Comparison of ENCODE assay signal across 20 mouse cellular contexts in genomic region chr10:42448371-42448770, GRCm38 (mm10). TPM values are rescaled to one million over a fixed set of nuclear protein-coding genes. Genes with fewer than 3 reads are reported as not detected.
A peak's percentile ranks its signal among the peaks of the same experiment; 100 is the strongest.
DNase-seq lines count a peak whose midpoint lies in the region; ATAC-seq lines count a peak whose summit lies in the region.
"Had no signal": no experiment of that assay in that cellular context is flagged by ENCODE, and none has a peak within 500 bp of the region (broad histone marks: within the 10 kb centered on the region; RNA-seq: fewer than 3 reads in every experiment).

No protein-coding gene starts in this region.

- H3K9me3 ChIP-seq in heart, embryonic 12.5 days (replicated peaks) = peaks cover 2% of the 10 kb centered on the region; the same call in 1 of the 2 replicates
- H3K9me3 ChIP-seq in kidney, embryonic 15.5 days (replicated peaks) = no peaks in the 10 kb centered on the region
- H3K9me3 ChIP-seq: G1E; hindbrain, embryonic 15.5 days; intestine, embryonic 15.5 days; limb, embryonic 13.5 days; liver, embryonic 13.5 days had no signal

- 0 out of 2 replicates have a peak, but pooled peaks have one; percentile 48 for ATAC-seq in heart, embryonic 12.5 days (ENCODE audit: insufficient number of reproducible peaks, low FRiP score)
- peak; percentile 18; the same call in 1 of the 2 replicates for ATAC-seq in kidney, embryonic 15.5 days (replicated peaks; ENCODE audit: low FRiP score)
- ATAC-seq: forebrain, embryonic 13.5 days; intestine, embryonic 15.5 days had no signal

- intact Hi-C loops in heart, postnatal 10 days (cut with DNase I) = no loop called here

- no peak overlapping the region for H3K4me2 ChIP-seq in heart, embryonic 12.5 days
- no peak overlapping the region for H3K4me2 ChIP-seq in kidney, embryonic 15.5 days
- H3K4me2 ChIP-seq: forebrain, embryonic 13.5 days; hindbrain, embryonic 15.5 days; intestine, embryonic 15.5 days; limb, embryonic 13.5 days; liver, embryonic 13.5 days had no signal

- DNase-seq in heart, postnatal 10 days = no peak
- no peak for DNase-seq in kidney, postnatal 25 days
- DNase-seq in retina, embryonic 14.5 days (ENCODE audit: low spot score) = peak; percentile 8
- no peak for DNase-seq in retina, postnatal 1 day
- DNase-seq in adrenal gland, adult 8-10 months = no peak
- DNase-seq: adrenal gland, postnatal 36 days; cerebellum, adult 11-12 months; cerebellum, postnatal 14 days; gastrocnemius, postnatal 10 days; kidney, adult 9 months; liver, embryonic 13.5 days; spleen, adult 18-20 months; thymus, postnatal 25 days had no signal

- no peak overlapping the region for H3K4me3 ChIP-seq in heart, embryonic 12.5 days
- no peak overlapping the region for H3K4me3 ChIP-seq in kidney, embryonic 15.5 days (replicated peaks)
- H3K4me3 ChIP-seq: forebrain, embryonic 13.5 days; hindbrain, embryonic 15.5 days; intestine, embryonic 15.5 days; limb, embryonic 13.5 days; liver, embryonic 13.5 days had no signal

- no peak overlapping the region for H3K9ac ChIP-seq in heart, embryonic 12.5 days
- no peak overlapping the region for H3K9ac ChIP-seq in kidney, embryonic 15.5 days
- H3K9ac ChIP-seq: forebrain, embryonic 13.5 days; hindbrain, embryonic 15.5 days; intestine, embryonic 15.5 days; limb, embryonic 13.5 days; liver, embryonic 13.5 days had no signal

- H3K36me3 ChIP-seq in heart, embryonic 12.5 days = peaks cover 19% of the 10 kb centered on the region
- H3K36me3 ChIP-seq in kidney, embryonic 15.5 days = peaks cover 4% of the 10 kb centered on the region; the same call in 1 of the 2 replicates
- H3K36me3 ChIP-seq: hindbrain, embryonic 15.5 days; intestine, embryonic 15.5 days had no signal

- WGBS in heart, embryonic 12.5 days = 32% methylated on average over 7 of the region's 7 CpGs
- WGBS in kidney, embryonic 15.5 days = 39% methylated on average over 7 of the region's 7 CpGs

- no peak overlapping the region for H3K27ac ChIP-seq in heart, embryonic 12.5 days (ENCODE audit: poor library complexity, severe bottlenecking)
- no peak overlapping the region for H3K27ac ChIP-seq in kidney, embryonic 15.5 days
- H3K27ac ChIP-seq: forebrain, embryonic 13.5 days; hindbrain, embryonic 15.5 days; intestine, embryonic 15.5 days; limb, embryonic 13.5 days; liver, embryonic 13.5 days had no signal

- peaks cover 14% of the 10 kb centered on the region for H3K4me1 ChIP-seq in heart, embryonic 12.5 days (replicated peaks)
- peaks cover 18% of the 10 kb centered on the region for H3K4me1 ChIP-seq in kidney, embryonic 15.5 days
- H3K4me1 ChIP-seq: liver, embryonic 13.5 days had no signal

- no peaks in the 10 kb centered on the region for H3K27me3 ChIP-seq in heart, embryonic 12.5 days (replicated peaks)
- no peaks in the 10 kb centered on the region for H3K27me3 ChIP-seq in kidney, embryonic 15.5 days
- H3K27me3 ChIP-seq: forebrain, embryonic 13.5 days; hindbrain, embryonic 15.5 days; intestine, embryonic 15.5 days; limb, embryonic 13.5 days; liver, embryonic 13.5 days had no signal

RNA-seq across cellular contexts. Expression of gene Afg1l, which starts 30.0 kb away (rescaled TPM):
- 13.5 and 14.1 TPM in 2 replicates for polyA plus RNA-seq in heart, embryonic 12.5 days (2016; fragmentation: Nextera tagmentation; extraction: Ambion mirVana)
- 10 to 100 TPM; 25.4 to 26.6 TPM for total RNA-seq in heart, postnatal 10 days (2021)
- polyA plus RNA-seq in kidney, embryonic 15.5 days (2015; fragmentation: Nextera tagmentation; extraction: Ambion mirVana) = 7.0 and 7.3 TPM in 2 replicates
- 10 to 100 TPM; 16.8 to 21.0 (median 18.7) TPM for total RNA-seq in adrenal gland, adult 8-10 months (2022)

RNA-seq across cellular contexts. Expression of gene Snx3, which starts 53.5 kb away (rescaled TPM):
- polyA plus RNA-seq in heart, embryonic 12.5 days (2016; fragmentation: Nextera tagmentation; extraction: Ambion mirVana) = 353 and 382 TPM in 2 replicates
- total RNA-seq in heart, postnatal 10 days (2021) = 100 to 1,000 TPM; 205 to 214 TPM
- 326 and 335 TPM in 2 replicates for polyA plus RNA-seq in kidney, embryonic 15.5 days (2015; fragmentation: Nextera tagmentation; extraction: Ambion mirVana)
- 100 to 1,000 TPM; 200 to 230 (median 204) TPM for total RNA-seq in adrenal gland, adult 8-10 months (2022)
